Mouse (Mus musculus) lung, embryonic 14.5 days (tissue): ENCODE data around the gene Lrp2. TPM values are rescaled to one million over a fixed set of nuclear protein-coding genes. Genes with fewer than 3 reads are reported as not detected.
A peak's percentile ranks its signal among the peaks of the same experiment; 100 is the strongest.
"Not testable (repeated sequence)": the region's sequence is repeated elsewhere in the genome, so short reads cannot be mapped to it uniquely, and the experiment has no call there.

Experiments
- ATAC-seq: fragments of 200-750 bp; cut with Nextera tagmentation; 2 replicates; pipeline ENCODE4 v1.8.0; 2017; ENCODE audit warnings: mild to moderate bottlenecking, moderate TSS enrichment, moderate library complexity; ENCODE audit not compliant: insufficient read depth
- DNase-seq: peaks from one replicate; pipeline ENCODE4 v3.0.0-alpha.2; 2015
- H3K27ac ChIP-seq: fragments of 300-500 bp; sonication (generic); 2 replicates; pipeline ENCODE4 v1.5.1; 2014; ENCODE audit warnings: low read depth, mild to moderate bottlenecking, moderate library complexity
- H3K27me3 ChIP-seq: fragments of 300-500 bp; sonication (generic); 2 replicates; pipeline ENCODE4 v1.6.1; 2014; ENCODE audit warnings: low read length, control low read depth; ENCODE audit not compliant: insufficient read depth
- H3K36me3 ChIP-seq: fragments of 300-500 bp; sonication (generic); 2 replicates; pipeline ENCODE4 v1.6.1; 2014; ENCODE audit warnings: control low read depth; ENCODE audit not compliant: insufficient read depth
- H3K4me1 ChIP-seq: fragments of 300-500 bp; sonication (generic); 2 replicates; pipeline ENCODE4 v1.6.1; 2014; ENCODE audit warnings: antibody characterized with exemption, control low read depth; ENCODE audit not compliant: insufficient read depth
- H3K4me2 ChIP-seq: fragments of 300-500 bp; sonication (generic); 2 replicates; pipeline ENCODE4 v1.6.1; 2014; ENCODE audit warnings: mild to moderate bottlenecking
- H3K4me3 ChIP-seq: fragments of 300-500 bp; sonication (generic); 2 replicates; pipeline ENCODE4 v1.5.1; 2014; ENCODE audit warnings: low read depth, low read length
- H3K9ac ChIP-seq: fragments of 300-500 bp; sonication (generic); 2 replicates; pipeline ENCODE4 v1.6.1; 2014
- H3K9me3 ChIP-seq: fragments of 300-500 bp; sonication (generic); 2 replicates; pipeline ENCODE4 v1.6.1; 2016; ENCODE audit warnings: low read depth, low read length, control low read depth
- CTCF ChIP-seq: IDR thresholded peaks from 2 replicates; pipeline ENCODE4 v1.5.1; 2016; ENCODE audit warnings: antibody characterized with exemption, low read depth
- whole genome bisulfite sequencing: fragments of 180-500 bp; shearing (Covaris S2); extraction: QIAGEN DNeasy Blood & Tissue Kit; methylation state at CpG from one replicate; pipeline ENCODE4 v1.1.7; 2014; 5-methylcytosine and 5-hydroxymethylcytosine counted together
- polyA plus RNA-seq: library from polyadenylated mRNA; unstranded; fragments of >200 nt; fragmentation: Nextera tagmentation; extraction: Ambion mirVana; gene quantifications from 2 replicates; pipeline ENCODE4 v1.2.1, GENCODE M21; 2014

The Lrp2 gene
- polyA plus RNA-seq, 1 experiment from 2014 or later, result 1.1 TPM

DNA sequence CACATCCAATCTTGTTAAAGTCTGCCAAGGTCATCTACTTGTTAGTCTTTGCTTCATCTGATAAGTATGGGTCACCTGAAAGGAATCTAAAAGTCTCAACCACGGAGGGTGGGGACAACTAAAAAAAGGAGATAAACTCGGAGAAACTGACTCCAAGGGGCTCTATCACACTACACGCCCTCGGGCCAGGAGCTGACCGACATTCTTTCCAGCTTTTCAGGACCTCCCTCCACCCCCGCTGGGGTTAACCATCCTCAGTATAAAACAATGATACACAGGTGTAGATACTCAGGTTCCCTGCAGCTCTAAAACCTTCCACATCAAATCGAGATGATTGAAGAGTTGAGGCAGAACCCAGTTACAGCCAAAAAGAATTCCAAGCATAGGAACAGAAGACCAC is 3.0 kb downstream of the Lrp2 start:
- H3K27me3 ChIP-seq, result peaks cover 46% of the 10 kb centered on the region
- H3K36me3 ChIP-seq, result no peaks in the 10 kb centered on the region
- no peaks in the 10 kb centered on the region for H3K4me1 ChIP-seq
- H3K9ac ChIP-seq, result no peak overlapping the region
- no peak overlapping the region for H3K27ac ChIP-seq
- ATAC-seq (no peak), DNase-seq (no peak)
- H3K9me3 ChIP-seq, result no peaks in the 10 kb centered on the region
- no peak overlapping the region for H3K4me3 ChIP-seq
- no peak overlapping the region for H3K4me2 ChIP-seq
- WGBS, result 42% methylated on average over 7 of the region's 7 CpGs
- no peak for TF ChIP-seq CTCF

DNA sequence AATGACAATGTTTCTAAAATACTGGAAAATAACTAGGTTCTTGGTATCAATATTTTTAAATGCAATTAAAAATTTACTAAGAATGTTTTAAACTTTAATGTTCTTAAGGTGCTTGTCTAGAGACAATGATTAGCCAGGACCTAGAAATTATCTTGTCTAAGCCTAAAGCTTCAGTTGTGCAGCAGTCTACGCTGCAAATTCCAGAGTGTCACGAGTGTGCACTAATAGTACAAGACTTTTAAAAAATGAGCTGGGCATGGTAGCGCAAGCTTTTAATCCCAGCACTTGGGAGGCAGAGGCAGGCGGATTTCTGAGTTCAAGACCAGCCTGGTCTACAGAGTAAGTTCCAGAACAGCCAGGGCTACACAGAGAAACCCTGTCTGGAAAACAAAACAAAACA is 3.8 kb downstream of the Lrp2 start:
- not testable (repeated sequence) for H3K9ac ChIP-seq, ATAC-seq, DNase-seq, H3K9me3 ChIP-seq, H3K4me2 ChIP-seq, H3K36me3 ChIP-seq, H3K27ac ChIP-seq, H3K4me1 ChIP-seq, H3K4me3 ChIP-seq
- peaks cover 38% of the 10 kb centered on the region for H3K27me3 ChIP-seq
- 88% methylated on average over 4 of the region's 4 CpGs for WGBS

DNA sequence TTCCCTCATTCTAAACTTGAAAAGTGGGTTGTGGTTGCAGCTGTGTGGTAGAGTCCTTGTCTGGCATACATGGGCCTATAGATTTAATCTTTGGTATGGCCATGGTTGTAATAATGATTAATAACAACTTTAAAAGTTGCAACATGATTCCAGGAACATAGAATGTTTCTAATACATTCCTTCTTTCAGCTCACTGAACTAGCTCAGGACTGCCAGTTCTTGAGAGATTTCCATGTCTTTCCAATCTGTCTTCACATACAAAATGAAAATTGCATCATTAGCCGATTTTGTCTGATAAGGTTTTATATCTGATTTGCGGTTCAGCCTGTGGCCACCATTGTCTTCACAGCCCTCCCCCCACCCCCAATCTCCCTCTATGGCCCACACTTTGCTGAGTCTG is 5.8 kb downstream of the Lrp2 start:
- 89% methylated on average over 2 of the region's 2 CpGs for WGBS
- DNase-seq (no peak), ATAC-seq (no peak)
- Histone ChIP-seq H3K9ac (no peak overlapping the region), H3K27ac (no peak overlapping the region), H3K27me3 (peaks cover 19% of the 10 kb centered on the region), H3K9me3 (no peaks in the 10 kb centered on the region), H3K36me3 (no peaks in the 10 kb centered on the region), H3K4me1 (no peaks in the 10 kb centered on the region), H3K4me2 (no peak overlapping the region), H3K4me3 (no peak overlapping the region)
- no peak for TF ChIP-seq CTCF

DNA sequence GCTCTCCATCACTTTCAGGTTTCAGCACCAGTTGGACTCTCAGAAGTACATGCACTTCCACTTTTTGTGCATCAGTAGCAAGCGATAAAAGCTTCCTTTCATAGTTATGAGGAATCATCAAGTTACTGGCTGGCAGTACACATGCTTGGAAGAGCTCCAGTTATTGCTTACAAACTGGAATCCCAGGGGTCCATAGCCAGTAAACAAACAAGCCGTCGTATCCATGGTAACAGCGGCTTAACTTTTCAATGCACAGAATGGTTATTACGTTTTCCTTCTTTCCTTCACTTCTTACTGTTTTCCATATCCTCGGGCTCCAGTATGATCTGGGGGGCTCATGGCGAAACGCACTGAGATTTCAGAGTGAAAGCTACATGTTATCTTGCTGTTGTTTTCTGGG is 7.7 kb downstream of the Lrp2 start:
- WGBS, result 90% methylated on average over 8 of the region's 8 CpGs

DNA sequence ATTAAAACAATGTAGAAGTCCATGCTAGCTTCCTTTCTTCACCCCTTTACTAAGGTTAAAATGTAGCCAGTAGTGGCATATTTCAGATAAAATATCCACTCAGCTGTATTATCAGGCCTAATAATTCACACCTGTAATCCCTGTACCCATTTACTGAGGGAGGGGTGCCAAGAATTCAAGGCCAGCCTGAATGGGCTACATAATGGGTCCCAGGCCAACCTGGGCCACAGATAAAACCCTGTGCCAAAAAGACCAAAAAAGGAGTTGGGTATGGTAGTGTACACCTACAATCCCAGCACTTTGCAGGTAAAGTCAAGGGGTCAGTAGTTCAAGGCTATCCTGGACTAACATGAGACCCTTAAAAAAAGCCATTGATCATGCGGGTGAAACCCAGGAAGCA is 9.3 kb downstream of the Lrp2 start:
- Histone ChIP-seq H3K36me3 (no peaks in the 10 kb centered on the region), H3K4me2 (no peak overlapping the region), H3K9me3 (no peaks in the 10 kb centered on the region), H3K4me3 (no peak overlapping the region), H3K9ac (no peak overlapping the region), H3K4me1 (no peaks in the 10 kb centered on the region), H3K27me3 (no peaks in the 10 kb centered on the region), H3K27ac (no peak overlapping the region)
- DNase-seq (no peak), ATAC-seq (no peak)
- 87% methylated on average over 1 of the region's 1 CpGs for WGBS
- TF ChIP-seq CTCF, result no peak

More for the DNA sequence above, 7.7 kb downstream of the Lrp2 start:
- no peak overlapping the region for H3K4me3 ChIP-seq
- ATAC-seq, result no peak
- H3K4me1 ChIP-seq, result no peaks in the 10 kb centered on the region
- no peak for TF ChIP-seq CTCF
- H3K9ac ChIP-seq, result no peak overlapping the region
- H3K9me3 ChIP-seq, result no peaks in the 10 kb centered on the region
- DNase-seq, result peak; percentile 37
- H3K27ac ChIP-seq, result no peak overlapping the region
- H3K36me3 ChIP-seq, result no peaks in the 10 kb centered on the region
- H3K4me2 ChIP-seq, result no peak overlapping the region
- peaks cover under 1% of the 10 kb centered on the region; the same call in 1 of the 2 replicates for H3K27me3 ChIP-seq

DNA sequence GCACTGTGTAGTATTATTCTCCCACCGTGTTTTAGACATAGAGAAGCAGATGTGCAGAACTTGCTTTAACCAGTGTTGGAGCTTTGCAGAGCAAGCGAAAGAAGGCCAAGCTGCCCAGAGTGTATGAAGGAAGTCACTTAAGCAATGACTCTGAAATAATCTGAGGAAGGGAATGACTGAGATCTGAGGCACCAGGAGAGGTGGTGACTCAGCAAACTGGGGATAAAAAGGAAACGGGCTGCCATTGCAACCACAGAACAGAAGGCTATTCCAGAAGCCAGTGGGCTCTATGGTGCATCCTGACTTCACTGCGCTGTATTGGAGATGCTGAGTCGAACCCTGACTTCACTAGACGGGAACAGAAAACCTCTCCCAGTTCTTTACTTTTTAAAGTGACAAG is 10.9 kb downstream of the Lrp2 start:
- no peak for ATAC-seq
- 65% methylated on average over 6 of the region's 6 CpGs for WGBS
- no peak for TF ChIP-seq CTCF

DNA sequence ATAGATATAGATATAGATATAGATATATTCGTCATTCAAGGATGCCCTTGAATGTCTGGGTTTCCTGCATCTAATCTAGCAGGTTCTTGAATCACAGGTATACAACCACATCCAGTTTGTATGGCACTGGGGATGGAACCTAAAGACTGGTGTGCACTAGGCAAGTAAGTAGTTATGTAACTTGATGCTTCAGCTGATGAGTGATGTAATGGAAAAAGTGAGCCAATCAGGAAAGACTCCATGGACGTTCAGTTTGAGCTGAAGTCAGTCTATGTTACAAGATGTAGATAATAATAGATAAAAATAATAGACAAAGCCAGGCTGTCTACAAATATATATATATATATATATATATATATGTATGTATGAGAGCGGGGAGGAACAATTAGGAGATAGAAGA is 11.6 kb downstream of the Lrp2 start:
- Histone ChIP-seq H3K36me3 (no peaks in the 10 kb centered on the region), H3K4me1 (no peaks in the 10 kb centered on the region)
- WGBS, result 62% methylated on average over 3 of the region's 3 CpGs

More for the DNA sequence above, 10.9 kb downstream of the Lrp2 start:
- Histone ChIP-seq H3K36me3 (no peaks in the 10 kb centered on the region), H3K9ac (no peak overlapping the region), H3K4me1 (no peaks in the 10 kb centered on the region), H3K4me3 (no peak overlapping the region), H3K27me3 (no peaks in the 10 kb centered on the region), H3K9me3 (no peaks in the 10 kb centered on the region), H3K27ac (no peak overlapping the region), H3K4me2 (no peak overlapping the region)
- no peak for DNase-seq

DNA sequence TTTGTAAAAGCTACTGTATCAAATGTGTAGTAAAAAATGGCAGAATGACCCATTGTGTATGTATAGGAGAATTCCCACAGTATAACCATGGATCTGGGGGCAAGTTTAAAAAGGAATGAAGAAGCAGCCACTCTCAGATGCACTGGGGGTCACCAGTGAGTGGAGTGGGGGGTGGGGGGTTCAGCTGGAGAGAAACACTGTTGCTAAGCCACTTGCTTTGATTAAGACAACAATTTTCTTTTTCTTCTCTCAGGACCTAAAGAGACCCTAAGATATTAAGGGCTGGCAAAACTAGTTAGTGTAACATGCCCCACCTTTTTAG is 12.2 kb downstream of the Lrp2 start:
- ATAC-seq, result no peak
- no peak overlapping the region for H3K27ac ChIP-seq
- no peaks in the 10 kb centered on the region for H3K9me3 ChIP-seq
- H3K36me3 ChIP-seq, result no peaks in the 10 kb centered on the region
- no peaks in the 10 kb centered on the region for H3K4me1 ChIP-seq
- H3K27me3 ChIP-seq, result no peaks in the 10 kb centered on the region
- H3K4me2 ChIP-seq, result no peak overlapping the region
- no peak for TF ChIP-seq CTCF
- no peak overlapping the region for H3K9ac ChIP-seq
- no peak overlapping the region for H3K4me3 ChIP-seq
- DNase-seq, result no peak

More for the DNA sequence above, 11.6 kb downstream of the Lrp2 start:
- Histone ChIP-seq H3K4me2 (no peak overlapping the region), H3K9me3 (no peaks in the 10 kb centered on the region), H3K9ac (no peak overlapping the region), H3K27me3 (no peaks in the 10 kb centered on the region), H3K4me3 (no peak overlapping the region), H3K27ac (no peak overlapping the region)
- TF ChIP-seq CTCF, result no peak
- DNase-seq (no peak), ATAC-seq (no peak)
